Mouse (Mus musculus) layer of hippocampus, adult 9-10 months (tissue): ENCODE measurements at regions not wholly inside any gene's neighbourhood (a gene's known extent, or its start where the extent isn't known, plus 50 kb on each side); places are given as distances from the start of the nearest gene placed in this dataset.
A peak's percentile ranks its signal among the peaks of the same experiment; 100 is the strongest.

ENCODE experiments used
- DNase-seq: peaks from one replicate; pipeline ENCODE4 v3.0.0; 2022; ENCODE audit warnings: low spot score

GRCm38 (mm10) chr5:126733470-126733869 lies 508.1 kb upstream of the Tmem132c start:
- peak; percentile 66 for DNase-seq

- DNase-seq, result no peak
Measured at GRCm38 (mm10) chr5:126735733-126736132, 505.9 kb upstream of the Tmem132c start.

- DNase-seq, result no peak
Measured at GRCm38 (mm10) chr5:126737681-126738080, 503.9 kb upstream of the Tmem132c start.

- no peak for DNase-seq
Measured at GRCm38 (mm10) chr5:126740861-126741410, 500.7 kb upstream of the Tmem132c start.

GRCm38 (mm10) chr5:126755107-126755506 lies 486.5 kb upstream of the Tmem132c start:
- DNase-seq, result no peak

- no peak for DNase-seq
Measured at GRCm38 (mm10) chr5:126765037-126765707, 476.4 kb upstream of the Tmem132c start.

GRCm38 (mm10) chr5:126769031-126769430 lies 472.6 kb upstream of the Tmem132c start:
- no peak for DNase-seq

GRCm38 (mm10) chr5:126787706-126788610 lies 453.6 kb upstream of the Tmem132c start:
- no peak for DNase-seq

- peak; percentile 25 for DNase-seq
Measured at GRCm38 (mm10) chr5:126799698-126800279, 441.8 kb upstream of the Tmem132c start.

GRCm38 (mm10) chr5:126806656-126807055 lies 435.0 kb upstream of the Tmem132c start:
- DNase-seq, result no peak

- no peak for DNase-seq
Measured at GRCm38 (mm10) chr5:126816069-126816468, 425.5 kb upstream of the Tmem132c start.

GRCm38 (mm10) chr5:126835440-126835839 lies 406.2 kb upstream of the Tmem132c start:
- no peak for DNase-seq

- DNase-seq, result peak; percentile 54
Measured at GRCm38 (mm10) chr5:126842606-126843005, 399.0 kb upstream of the Tmem132c start.

GRCm38 (mm10) chr5:126862078-126862477 lies 379.5 kb upstream of the Tmem132c start:
- DNase-seq, result no peak

GRCm38 (mm10) chr5:126875842-126876241 lies 365.8 kb upstream of the Tmem132c start:
- no peak for DNase-seq

GRCm38 (mm10) chr5:126890710-126891109 lies 350.9 kb upstream of the Tmem132c start:
- no peak for DNase-seq

GRCm38 (mm10) chr5:126893063-126893462 lies 348.5 kb upstream of the Tmem132c start:
- no peak for DNase-seq

GRCm38 (mm10) chr5:126910084-126910483 lies 331.5 kb upstream of the Tmem132c start:
- DNase-seq, result no peak

GRCm38 (mm10) chr5:126917300-126917699 lies 324.3 kb upstream of the Tmem132c start:
- DNase-seq, result no peak

GRCm38 (mm10) chr5:126933466-126933865 lies 308.1 kb upstream of the Tmem132c start:
- DNase-seq, result no peak

- DNase-seq, result no peak
Measured at GRCm38 (mm10) chr5:126944861-126945260, 296.7 kb upstream of the Tmem132c start.

GRCm38 (mm10) chr5:126954189-126954588 lies 287.4 kb upstream of the Tmem132c start:
- no peak for DNase-seq
